Comparison of ENCODE assay signal across 15 mouse cellular contexts in the genomic region with DNA sequence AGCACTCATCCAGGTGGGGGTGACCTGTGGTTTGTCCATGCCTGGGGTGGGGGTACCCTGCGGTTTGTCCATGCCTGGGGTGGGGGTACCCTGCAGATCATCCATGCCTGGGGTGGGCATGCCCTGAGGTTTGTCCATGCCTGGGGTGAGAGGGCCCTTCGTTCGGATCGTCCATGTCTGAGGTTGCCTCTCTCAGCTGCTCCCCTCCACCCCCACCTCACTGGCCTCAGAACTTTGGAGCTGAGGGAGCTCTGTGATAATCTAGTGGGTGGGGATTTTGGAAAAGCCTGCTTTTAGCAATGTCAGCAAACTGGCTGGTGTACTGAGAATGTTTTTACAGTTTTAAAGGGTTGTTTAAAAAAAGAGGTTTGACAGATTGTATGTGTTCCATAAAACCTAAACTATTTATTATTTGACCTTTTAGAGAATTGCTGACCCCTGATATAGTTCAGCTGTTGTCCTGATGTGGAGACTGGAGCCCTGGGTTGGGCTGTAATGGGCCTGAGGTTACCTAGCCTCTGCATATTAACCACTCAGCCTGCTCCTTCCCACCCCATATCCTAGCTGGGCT. TPM values are rescaled to one million over a fixed set of nuclear protein-coding genes. Genes with fewer than 3 reads are reported as not detected.
DNase-seq lines count a peak whose midpoint lies in the region; ATAC-seq and TF ChIP-seq lines count a peak whose summit lies in the region.
"Had no signal": no experiment of that assay in that cellular context is flagged by ENCODE, and none has a peak within 500 bp of the region (broad histone marks: within the 10 kb centered on the region; RNA-seq: fewer than 3 reads in every experiment).

No protein-coding gene starts in this region.

- peaks cover 19% of the 10 kb centered on the region; the same call in 1 of the 2 replicates for H3K36me3 ChIP-seq in heart, embryonic 15.5 days
- H3K36me3 ChIP-seq in liver, embryonic 13.5 days = peaks cover 70% of the 10 kb centered on the region
- peaks cover 72% of the 10 kb centered on the region for H3K36me3 ChIP-seq in liver, embryonic 12.5 days
- peaks cover 13% of the 10 kb centered on the region for H3K36me3 ChIP-seq in embryonic facial prominence, embryonic 14.5 days (ENCODE audit: control insufficient read depth, insufficient read depth, low read length)
- H3K36me3 ChIP-seq in limb, embryonic 14.5 days (ENCODE audit: control insufficient read depth, insufficient read depth, low read length) = peaks cover 7% of the 10 kb centered on the region

- H3K4me3 ChIP-seq in heart, embryonic 15.5 days = no peak overlapping the region
- H3K4me3 ChIP-seq in liver, embryonic 13.5 days (replicated peaks) = no peak overlapping the region
- no peak overlapping the region for H3K4me3 ChIP-seq in liver, embryonic 12.5 days
- H3K4me3 ChIP-seq in embryonic facial prominence, embryonic 14.5 days (ENCODE audit: low read depth, low read length) = no peak overlapping the region
- no peak overlapping the region for H3K4me3 ChIP-seq in limb, embryonic 14.5 days (replicated peaks; ENCODE audit: low read length)
- H3K4me3 ChIP-seq: layer of hippocampus, adult 2 months had no signal

- H3K9me3 ChIP-seq in heart, embryonic 15.5 days (replicated peaks) = no peaks in the 10 kb centered on the region
- no peaks in the 10 kb centered on the region for H3K9me3 ChIP-seq in liver, embryonic 13.5 days (replicated peaks)
- H3K9me3 ChIP-seq in liver, embryonic 12.5 days (replicated peaks) = no peaks in the 10 kb centered on the region
- H3K9me3 ChIP-seq in embryonic facial prominence, embryonic 14.5 days (ENCODE audit: control insufficient read depth, low read length) = no peaks in the 10 kb centered on the region
- H3K9me3 ChIP-seq in limb, embryonic 14.5 days (ENCODE audit: control insufficient read depth, low read length) = no peaks in the 10 kb centered on the region

- H3K9ac ChIP-seq in heart, embryonic 15.5 days = no peak overlapping the region
- H3K9ac ChIP-seq in liver, embryonic 13.5 days = no peak overlapping the region
- no peak overlapping the region for H3K9ac ChIP-seq in liver, embryonic 12.5 days
- H3K9ac ChIP-seq in embryonic facial prominence, embryonic 14.5 days (ENCODE audit: low read depth, low read length) = 0 out of 2 replicates have a peak overlapping the region, but pooled peaks have one; percentile 40
- 0 out of 2 replicates have a peak overlapping the region, but pooled peaks have one; percentile 7 for H3K9ac ChIP-seq in limb, embryonic 14.5 days (ENCODE audit: low read depth, low read length, severe bottlenecking)
- H3K9ac ChIP-seq: forebrain, postnatal 0 days had no signal

- H3K4me1 ChIP-seq in heart, embryonic 15.5 days (replicated peaks) = peaks cover 59% of the 10 kb centered on the region
- H3K4me1 ChIP-seq in liver, embryonic 13.5 days (replicated peaks) = peaks cover 29% of the 10 kb centered on the region
- H3K4me1 ChIP-seq in liver, embryonic 12.5 days = peaks cover 47% of the 10 kb centered on the region
- H3K4me1 ChIP-seq in embryonic facial prominence, embryonic 14.5 days (ENCODE audit: control insufficient read depth, insufficient read depth, low read length) = peaks cover 32% of the 10 kb centered on the region
- peaks cover 44% of the 10 kb centered on the region for H3K4me1 ChIP-seq in limb, embryonic 14.5 days (ENCODE audit: control insufficient read depth, insufficient read depth, low read length)

- no peak for TF ChIP-seq POLR2A in limb, embryonic 14.5 days (IDR thresholded peaks at IDR 0.05; ENCODE audit: borderline replicate concordance, extremely low read depth, insufficient read depth, insufficient read length)

- ATAC-seq in heart, embryonic 15.5 days (replicated peaks; ENCODE audit: insufficient number of reproducible peaks, insufficient read depth, low FRiP score, low read depth) = no peak
- ATAC-seq in liver, embryonic 13.5 days (ENCODE audit: low read depth) = no peak
- no peak for ATAC-seq in liver, embryonic 12.5 days
- ATAC-seq in embryonic facial prominence, embryonic 14.5 days (ENCODE audit: low read depth) = no peak
- ATAC-seq in limb, embryonic 14.5 days (ENCODE audit: low FRiP score, low read depth) = no peak
- ATAC-seq: forebrain, postnatal 0 days; Patski had no signal

- WGBS in heart, embryonic 15.5 days = 41% methylated on average over 4 of the region's 4 CpGs
- 82% methylated on average over 4 of the region's 4 CpGs for WGBS in liver, embryonic 13.5 days (ENCODE audit: insufficient replicate concordance)
- 71% methylated on average over 4 of the region's 4 CpGs for WGBS in liver, embryonic 12.5 days (ENCODE audit: insufficient replicate concordance)
- WGBS in embryonic facial prominence, embryonic 14.5 days = 32% methylated on average over 3 of the region's 4 CpGs
- WGBS in limb, embryonic 14.5 days = 60% methylated on average over 4 of the region's 4 CpGs

- peak overlapping the region; percentile 90 for H3K27ac ChIP-seq in heart, embryonic 15.5 days
- 0 out of 2 replicates have a peak overlapping the region, but pooled peaks have one; percentile 9 for H3K27ac ChIP-seq in liver, embryonic 13.5 days
- H3K27ac ChIP-seq in liver, embryonic 12.5 days = no peak overlapping the region
- H3K27ac ChIP-seq in embryonic facial prominence, embryonic 14.5 days (replicated peaks; ENCODE audit: low read depth, low read length) = peak overlapping the region; percentile 97
- H3K27ac ChIP-seq in limb, embryonic 14.5 days (replicated peaks; ENCODE audit: low read depth, low read length) = peak overlapping the region; percentile 95
- H3K27ac ChIP-seq: layer of hippocampus, adult 2 months had no signal

- H3K4me2 ChIP-seq in heart, embryonic 15.5 days = no peak overlapping the region
- no peak overlapping the region for H3K4me2 ChIP-seq in liver, embryonic 13.5 days
- no peak overlapping the region for H3K4me2 ChIP-seq in liver, embryonic 12.5 days
- H3K4me2 ChIP-seq in embryonic facial prominence, embryonic 14.5 days (ENCODE audit: low read depth, low read length) = no peak overlapping the region
- H3K4me2 ChIP-seq in limb, embryonic 14.5 days (replicated peaks; ENCODE audit: low read depth, low read length, severe bottlenecking) = no peak overlapping the region
- H3K4me2 ChIP-seq: midbrain, embryonic 11.5 days had no signal

- no peaks in the 10 kb centered on the region for H3K27me3 ChIP-seq in heart, embryonic 15.5 days
- no peaks in the 10 kb centered on the region for H3K27me3 ChIP-seq in liver, embryonic 13.5 days
- H3K27me3 ChIP-seq in liver, embryonic 12.5 days (replicated peaks) = no peaks in the 10 kb centered on the region
- H3K27me3 ChIP-seq in embryonic facial prominence, embryonic 14.5 days (replicated peaks; ENCODE audit: control insufficient read depth, insufficient read depth, low read length) = no peaks in the 10 kb centered on the region
- H3K27me3 ChIP-seq in limb, embryonic 14.5 days (ENCODE audit: control insufficient read depth, insufficient read depth, low read length) = no peaks in the 10 kb centered on the region
- H3K27me3 ChIP-seq: Patski had no signal

- no peak for DNase-seq in heart, adult 9 months (ENCODE audit: low spot score in 2 of 2)
- DNase-seq in liver, embryonic 13.5 days = no peak
- DNase-seq in embryonic facial prominence, embryonic 14.5 days (ENCODE audit: low spot score) = peak; percentile 34
- DNase-seq in limb, embryonic 14.5 days (ENCODE audit: low spot score) = no peak
- no peak for DNase-seq in left cerebral cortex, adult 9 months (ENCODE audit: low spot score in 2 of 2)
- DNase-seq: adrenal gland, postnatal 10 days; forebrain, postnatal 0 days; liver had no signal

RNA-seq across cellular contexts. Expression of a gene that starts 18.7 kb away (rescaled TPM):
- not detected in 2 replicates for polyA plus RNA-seq in heart, embryonic 15.5 days (2015; fragmentation: Nextera tagmentation; extraction: Ambion mirVana)
- 0.31 and 3.1 TPM in 2 replicates for polyA plus RNA-seq in liver, embryonic 13.5 days (2015; fragmentation: Nextera tagmentation; extraction: Ambion mirVana)
- polyA plus RNA-seq in liver, embryonic 12.5 days (2016; fragmentation: Nextera tagmentation; extraction: Ambion mirVana) = not detected in 2 replicates
- not detected in 2 replicates for polyA plus RNA-seq in embryonic facial prominence, embryonic 14.5 days (2014; fragmentation: Nextera tagmentation; extraction: Ambion mirVana)
- polyA plus RNA-seq in limb, embryonic 14.5 days (2012; rRNA removed) = 0.41 and 0.93 TPM in 2 replicates
- polyA plus RNA-seq in limb, embryonic 14.5 days (2014; fragmentation: Nextera tagmentation; extraction: Ambion mirVana) = 7.5 and 8.8 TPM in 2 replicates
- polyA plus RNA-seq: forebrain, postnatal 0 days; heart, embryonic 14.5 days; midbrain, embryonic 11.5 days; spleen, adult 2 months had no signal

RNA-seq across cellular contexts. Expression of a gene that starts 29.5 kb away (rescaled TPM):
- polyA plus RNA-seq in heart, embryonic 15.5 days (2015; fragmentation: Nextera tagmentation; extraction: Ambion mirVana) = 16.3 and 21.9 TPM in 2 replicates
- 4.0 and 6.7 TPM in 2 replicates for polyA plus RNA-seq in liver, embryonic 13.5 days (2015; fragmentation: Nextera tagmentation; extraction: Ambion mirVana)
- polyA plus RNA-seq in liver, embryonic 12.5 days (2016; fragmentation: Nextera tagmentation; extraction: Ambion mirVana) = 11.9 and 12.0 TPM in 2 replicates
- 32.1 and 33.0 TPM in 2 replicates for polyA plus RNA-seq in embryonic facial prominence, embryonic 14.5 days (2014; fragmentation: Nextera tagmentation; extraction: Ambion mirVana)
- 11.8 and 12.7 TPM in 2 replicates for polyA plus RNA-seq in limb, embryonic 14.5 days (2012; rRNA removed)
- polyA plus RNA-seq in limb, embryonic 14.5 days (2014; fragmentation: Nextera tagmentation; extraction: Ambion mirVana) = 4.9 and 10.5 TPM in 2 replicates

RNA-seq across cellular contexts. Expression of a gene that starts 44.1 kb away (rescaled TPM):
- polyA plus RNA-seq in heart, embryonic 15.5 days (2015; fragmentation: Nextera tagmentation; extraction: Ambion mirVana) = 23.5 and 38.4 TPM in 2 replicates
- 13.1 and 14.8 TPM in 2 replicates for polyA plus RNA-seq in liver, embryonic 13.5 days (2015; fragmentation: Nextera tagmentation; extraction: Ambion mirVana)
- 20.5 and 24.6 TPM in 2 replicates for polyA plus RNA-seq in liver, embryonic 12.5 days (2016; fragmentation: Nextera tagmentation; extraction: Ambion mirVana)
- polyA plus RNA-seq in embryonic facial prominence, embryonic 14.5 days (2014; fragmentation: Nextera tagmentation; extraction: Ambion mirVana) = 75.5 and 82.3 TPM in 2 replicates
- polyA plus RNA-seq in limb, embryonic 14.5 days (2012; rRNA removed) = 92.6 and 99.2 TPM in 2 replicates
- polyA plus RNA-seq in limb, embryonic 14.5 days (2014; fragmentation: Nextera tagmentation; extraction: Ambion mirVana) = 77.1 and 87.3 TPM in 2 replicates

Comparison
In these comparisons a context has a peak if more than half of its experiments do, and no peak if none do; other contexts are left out.
1. H3K9ac ChIP-seq: peak in embryonic facial prominence, embryonic 14.5 days (single experiment) and limb, embryonic 14.5 days (single experiment); none in heart, embryonic 15.5 days (single experiment), liver, embryonic 13.5 days (single experiment) and liver, embryonic 12.5 days (single experiment).